Mouse (Mus musculus) fat pad, adult 2 months (tissue): ENCODE measurements around the gene Emsy.

Experiments
- DNase-seq: peaks from one replicate; pipeline ENCODE4 v3.0.0-alpha.2; 2011; ENCODE audit warnings: low read depth, low spot score; ENCODE audit errors: extremely low read depth

The Emsy gene

DNA sequence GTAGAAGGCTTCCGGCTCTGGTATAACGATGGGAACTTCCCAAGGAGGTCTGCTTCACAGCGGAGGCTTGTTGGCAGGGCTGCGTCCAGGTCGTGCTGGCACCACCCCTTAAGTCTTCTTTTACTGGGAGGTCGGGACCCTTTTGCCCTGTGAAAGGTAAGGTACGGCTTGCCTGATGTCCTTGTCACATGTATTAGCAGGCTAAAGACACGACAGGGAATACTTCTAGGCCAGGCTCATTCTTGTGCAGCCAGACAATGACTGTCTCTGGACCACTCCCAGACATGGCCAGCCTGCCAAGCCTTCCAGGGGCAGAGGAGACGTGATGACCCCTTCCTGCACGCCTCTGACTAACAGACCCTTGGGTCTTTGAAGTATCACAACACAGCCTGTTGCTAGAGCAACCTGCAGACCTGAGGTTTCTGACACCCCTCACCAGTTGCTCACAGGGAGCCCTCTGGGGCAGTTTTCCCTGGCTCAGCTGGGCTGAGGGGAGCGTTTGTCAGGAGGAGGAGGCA lies 112.7 kb downstream of the Emsy start:
- DNase-seq, result no peak

DNA sequence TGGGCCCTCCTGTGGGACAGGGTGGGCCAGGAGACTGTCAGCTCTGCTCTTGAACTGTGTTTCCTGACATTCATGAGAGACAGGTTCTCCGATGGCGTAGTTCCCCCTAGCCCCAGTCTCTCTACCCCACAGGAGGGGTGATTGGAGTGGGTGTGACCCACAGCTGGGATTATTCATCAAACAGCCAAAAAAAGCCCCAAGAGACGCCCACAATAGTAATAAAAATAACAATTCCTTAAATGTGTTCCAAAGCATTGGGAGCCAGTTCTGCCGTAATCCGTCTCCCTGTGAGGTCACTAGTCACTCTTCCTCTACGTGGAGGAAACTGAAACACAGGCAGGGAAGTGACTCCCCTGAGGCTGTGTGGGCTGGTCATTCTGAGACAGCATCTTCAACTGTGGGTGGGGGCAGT lies 113.8 kb downstream of the Emsy start:
- DNase-seq, result no peak

DNA sequence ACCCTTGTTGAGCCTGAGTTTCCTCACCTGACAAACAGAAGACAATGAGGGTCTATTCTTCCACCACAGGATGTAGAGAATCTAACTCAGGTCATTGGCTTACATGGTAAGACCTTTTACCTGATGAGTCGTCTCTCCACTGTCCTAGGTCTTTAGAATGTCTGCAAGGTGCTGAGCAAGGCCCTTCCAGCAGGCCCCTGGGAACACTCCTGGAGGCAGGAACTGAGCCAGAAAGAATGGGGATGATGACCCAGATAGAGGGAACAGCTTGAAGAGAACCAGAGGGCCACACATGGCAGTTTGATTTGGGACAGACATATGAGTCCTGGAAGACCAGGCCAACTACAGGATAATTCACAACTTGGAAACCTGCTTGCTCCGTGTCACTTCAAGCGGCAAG lies 114.3 kb downstream of the Emsy start:
- DNase-seq, result no peak

DNA sequence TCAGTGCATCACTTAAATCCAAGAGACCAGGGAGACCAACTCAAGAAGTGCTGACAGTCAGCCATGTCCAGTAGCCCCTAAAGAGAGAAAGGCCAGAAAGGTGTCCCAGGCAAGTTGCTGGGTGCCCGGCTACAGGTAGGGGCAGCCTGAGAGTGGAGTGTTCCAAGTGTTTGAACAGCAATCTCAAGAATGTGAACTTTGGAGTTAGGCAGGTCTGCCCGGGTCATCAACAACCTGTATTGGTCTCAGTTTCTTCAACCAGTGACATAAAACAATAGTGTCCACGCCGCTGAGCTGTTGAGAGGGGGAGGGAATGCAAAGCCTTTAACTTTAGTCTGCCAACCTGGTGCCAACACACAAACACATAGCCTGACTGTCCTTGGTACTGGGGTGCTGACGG lies 115.0 kb downstream of the Emsy start:
- DNase-seq, result no peak

DNA sequence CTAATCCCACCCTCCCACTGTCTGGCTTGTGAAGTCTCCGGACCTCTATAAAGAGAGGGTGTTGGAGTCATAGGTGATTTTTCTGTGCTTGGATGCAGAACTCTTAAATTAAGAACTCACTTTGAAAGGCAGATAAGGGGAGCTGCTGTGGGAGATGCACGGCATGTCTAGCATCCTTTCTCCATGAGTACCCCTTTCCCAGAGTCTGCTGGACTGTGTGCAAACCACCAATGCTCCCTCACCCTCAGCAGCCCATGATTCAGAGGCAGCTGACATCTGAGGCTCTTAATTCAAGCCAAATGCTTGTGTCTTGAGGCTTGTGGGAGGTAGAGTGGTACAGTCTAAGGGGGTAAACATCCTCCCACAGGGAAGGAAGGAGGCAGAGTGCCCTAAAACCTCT lies 115.7 kb downstream of the Emsy start:
- no peak for DNase-seq

DNA sequence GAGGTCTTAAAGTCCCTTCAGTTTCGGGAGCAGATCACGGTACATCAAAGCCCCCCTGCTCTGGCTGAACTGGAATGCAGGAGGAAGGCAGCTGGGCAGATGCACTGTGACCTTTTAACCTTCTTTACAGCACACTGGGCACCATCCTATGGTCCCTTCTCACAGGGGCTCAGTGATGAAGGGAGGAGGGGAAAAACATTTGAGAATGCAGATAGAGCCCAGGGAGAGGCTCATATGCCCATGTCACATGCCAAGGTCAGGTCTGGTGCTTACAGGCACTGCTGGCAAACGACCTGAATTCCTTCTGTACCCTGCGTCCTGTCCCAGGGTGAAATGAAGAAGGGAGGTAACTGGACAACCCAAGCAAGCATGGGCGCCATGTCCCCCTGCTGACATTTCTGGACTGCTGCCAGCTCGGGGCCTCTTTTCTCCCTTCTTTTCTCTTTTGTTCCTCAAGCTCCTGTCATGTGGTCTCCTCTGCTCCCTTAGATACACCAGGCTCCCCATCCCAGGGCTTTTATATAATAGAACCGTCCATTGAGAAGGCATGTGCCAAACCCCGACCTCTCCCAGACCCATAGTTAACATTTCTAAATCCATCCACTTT lies 118.5 kb downstream of the Emsy start:
- no peak for DNase-seq

DNA sequence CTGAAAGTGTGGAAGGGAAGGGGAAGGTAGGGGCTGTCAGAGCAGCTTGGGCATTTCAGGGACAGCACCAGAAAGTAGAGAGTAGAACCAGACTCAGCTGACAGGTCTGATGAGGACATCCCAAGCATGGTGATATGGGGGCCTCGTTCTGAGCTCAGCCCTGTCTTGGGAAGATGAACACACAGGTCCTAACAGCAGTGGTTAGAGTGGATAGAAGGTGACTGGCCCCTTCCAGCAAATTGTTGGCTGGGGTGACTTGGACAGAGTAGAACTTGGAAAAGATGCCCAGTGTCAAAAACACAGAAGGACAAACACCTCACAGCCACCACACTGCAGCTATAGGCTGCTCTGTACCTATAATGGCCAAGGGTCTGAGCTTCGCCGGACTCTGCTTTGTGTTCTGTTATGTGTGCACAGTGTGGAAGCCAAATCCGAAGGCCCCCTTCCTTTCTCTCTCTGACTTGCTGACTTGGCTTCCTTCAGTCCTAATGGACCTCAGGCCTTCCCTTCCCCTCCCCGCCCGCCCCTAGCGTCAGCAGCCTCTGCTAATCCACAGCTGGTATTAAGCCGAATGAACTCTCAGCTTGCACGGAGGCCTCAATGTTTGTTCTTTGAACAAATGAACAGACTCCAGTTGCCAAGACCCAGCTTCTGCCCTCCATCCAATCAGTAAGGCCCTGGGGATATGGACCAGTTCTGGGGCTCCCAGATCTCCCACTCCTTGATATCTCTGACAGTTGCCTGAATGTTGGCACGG lies 119.2 kb downstream of the Emsy start:
- DNase-seq, result no peak
